Comparison of ENCODE assay signal across 9 mouse cellular contexts in the genomic region with DNA sequence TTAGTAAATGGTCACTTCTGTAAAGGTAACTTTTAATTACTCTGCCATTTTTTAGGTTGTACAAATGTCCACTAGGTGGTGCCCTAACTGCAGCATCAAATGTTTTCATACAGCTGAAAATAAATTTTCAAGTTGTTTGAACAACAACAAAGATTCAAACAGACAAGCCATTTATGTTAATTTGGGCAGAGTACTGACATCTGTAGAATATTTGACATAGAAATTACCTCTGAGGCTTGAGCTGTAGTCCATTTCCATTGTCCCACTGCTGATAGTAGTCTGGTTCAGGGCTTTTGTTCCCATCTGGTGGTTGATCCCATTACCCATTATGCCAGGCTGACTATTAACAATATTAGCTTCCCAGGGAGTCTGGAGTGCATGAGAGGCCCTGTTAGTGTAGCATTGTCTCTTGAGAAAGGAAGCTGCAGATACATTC.
A peak's percentile ranks its signal among the peaks of the same experiment; 100 is the strongest.
DNase-seq lines count a peak whose midpoint lies in the region; ATAC-seq and TF ChIP-seq lines count a peak whose summit lies in the region.
"Had no signal": no experiment of that assay in that cellular context is flagged by ENCODE, and none has a peak within 500 bp of the region (broad histone marks: within the 10 kb centered on the region; RNA-seq: fewer than 3 reads in every experiment).

No protein-coding gene starts in this region.

- no peaks in the 10 kb centered on the region for H3K27me3 ChIP-seq in heart, postnatal 0 days (ENCODE audit: control insufficient read depth, insufficient read depth, low read length)
- no peaks in the 10 kb centered on the region for H3K27me3 ChIP-seq in hindbrain, embryonic 12.5 days
- H3K27me3 ChIP-seq: hindbrain, embryonic 15.5 days had no signal

- ATAC-seq in heart, postnatal 0 days (ENCODE audit: insufficient read depth, low read depth): no peak
- peak; percentile 69; the same call in 1 of the 2 replicates for ATAC-seq in hindbrain, embryonic 12.5 days (ENCODE audit: low FRiP score)
- no peak for ATAC-seq in inflammation-experienced regulatory T-cells, adult 6 months

- no peak overlapping the region for H3K27ac ChIP-seq in heart, postnatal 0 days (ENCODE audit: low read depth)
- no peak overlapping the region for H3K27ac ChIP-seq in hindbrain, embryonic 12.5 days
- H3K27ac ChIP-seq: hindbrain, embryonic 15.5 days had no signal

- no peak for TF ChIP-seq EP300 in heart, postnatal 0 days (IDR thresholded peaks at IDR 0.05; ENCODE audit: low read depth)

- peak; percentile 30 for DNase-seq in heart, postnatal 0 days (ENCODE audit: low spot score)
- DNase-seq in heart, postnatal 36 days: no peak
- peak; percentile 79 for DNase-seq in 416B (ENCODE audit: low read depth)
- peak; percentile 33 for DNase-seq in R1 (ENCODE audit: low read depth, low spot score)
- no peak for DNase-seq in gastrocnemius, postnatal 14 days
- DNase-seq in frontal cortex, postnatal 10 days (ENCODE audit: low spot score in 2 of 2): no peak

- H3K4me2 ChIP-seq in heart, postnatal 0 days (ENCODE audit: low read depth, low read length): no peak overlapping the region
- H3K4me2 ChIP-seq in hindbrain, embryonic 12.5 days (replicated peaks): no peak overlapping the region
- H3K4me2 ChIP-seq: hindbrain, embryonic 15.5 days had no signal

- H3K9ac ChIP-seq in heart, postnatal 0 days (replicated peaks; ENCODE audit: low read depth, low read length): no peak overlapping the region
- no peak overlapping the region for H3K9ac ChIP-seq in hindbrain, embryonic 12.5 days
- H3K9ac ChIP-seq: hindbrain, embryonic 15.5 days had no signal

- TF ChIP-seq CTCF in heart, postnatal 0 days (IDR thresholded peaks at IDR 0.05; ENCODE audit: low read depth): peak; percentile 66

- H3K36me3 ChIP-seq in heart, postnatal 0 days (replicated peaks; ENCODE audit: control insufficient read depth, insufficient read depth, low read length): no peaks in the 10 kb centered on the region
- no peaks in the 10 kb centered on the region for H3K36me3 ChIP-seq in hindbrain, embryonic 12.5 days
- H3K36me3 ChIP-seq: hindbrain, embryonic 15.5 days had no signal

- H3K4me3 ChIP-seq in heart, postnatal 0 days (ENCODE audit: low read depth, low read length): no peak overlapping the region
- H3K4me3 ChIP-seq in hindbrain, embryonic 12.5 days: no peak overlapping the region
- H3K4me3 ChIP-seq: hindbrain, embryonic 15.5 days had no signal

- intact Hi-C loops in heart, postnatal 36 days (cut with DNase I): loop anchor here (10.0 kb wide), 1 partner anchor 181 kb away; no protein-coding TSS in a partner anchor
- intact Hi-C loops in gastrocnemius, postnatal 14 days (cut with DNase I; ENCODE audit: low total_unique reads): no loop called here

- H3K9me3 ChIP-seq in heart, postnatal 0 days (replicated peaks; ENCODE audit: control insufficient read depth, low read length): no peaks in the 10 kb centered on the region
- H3K9me3 ChIP-seq in hindbrain, embryonic 12.5 days (replicated peaks): no peaks in the 10 kb centered on the region
- H3K9me3 ChIP-seq: hindbrain, embryonic 15.5 days had no signal

- H3K4me1 ChIP-seq in heart, postnatal 0 days (ENCODE audit: control insufficient read depth, insufficient read depth): no peaks in the 10 kb centered on the region
- H3K4me1 ChIP-seq in hindbrain, embryonic 12.5 days: peaks cover 9% of the 10 kb centered on the region

Comparison
In these comparisons a context has a peak if more than half of its experiments do, and no peak if none do; other contexts are left out.
1. DNase-seq: peak in heart, postnatal 0 days (single experiment), 416B (single experiment) and R1 (single experiment); none in heart, postnatal 36 days (0 of 2), gastrocnemius, postnatal 14 days (single experiment) and frontal cortex, postnatal 10 days (0 of 2).